Mouse (Mus musculus): ENCODE measurements around the gene Spred1.

The Spred1 gene

GRCm38 (mm10) chr2:117121212-117121983, at the start of gene Spred1:
TSS of gene Spred1 (plus strand) at chr2:117121374.
- DNase-seq (ENCODE audit: low read depth, low spot score) = no peak

DNA sequence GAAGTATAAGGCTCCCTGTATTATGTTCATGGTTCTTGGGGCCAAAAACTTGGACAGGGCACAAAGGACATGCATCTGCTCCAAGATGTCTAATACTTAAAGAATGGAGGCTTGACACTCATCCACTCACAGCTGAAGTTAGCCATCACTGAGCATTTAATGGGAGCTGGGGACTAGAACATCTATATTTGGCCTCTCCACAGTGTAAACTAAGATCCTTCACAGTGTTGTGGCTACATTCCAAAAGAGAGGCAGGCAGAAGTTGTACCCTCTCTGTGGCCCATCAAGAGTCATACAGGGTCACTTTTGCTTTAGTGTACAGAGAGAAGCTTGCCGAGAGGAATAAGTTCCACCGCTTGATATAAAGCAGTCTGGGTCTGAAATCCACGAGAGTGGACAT, 49.6 kb upstream of the Spred1 start:
- DNase-seq (ENCODE audit: low read depth, low spot score) = no peak

GRCm38 (mm10) chr2:117078711-117079110, 42.5 kb upstream of the Spred1 start:
- DNase-seq (ENCODE audit: low read depth, low spot score) = no peak

GRCm38 (mm10) chr2:117079621-117080020, 41.6 kb upstream of the Spred1 start:
- no peak for DNase-seq (ENCODE audit: low read depth, low spot score)

DNA sequence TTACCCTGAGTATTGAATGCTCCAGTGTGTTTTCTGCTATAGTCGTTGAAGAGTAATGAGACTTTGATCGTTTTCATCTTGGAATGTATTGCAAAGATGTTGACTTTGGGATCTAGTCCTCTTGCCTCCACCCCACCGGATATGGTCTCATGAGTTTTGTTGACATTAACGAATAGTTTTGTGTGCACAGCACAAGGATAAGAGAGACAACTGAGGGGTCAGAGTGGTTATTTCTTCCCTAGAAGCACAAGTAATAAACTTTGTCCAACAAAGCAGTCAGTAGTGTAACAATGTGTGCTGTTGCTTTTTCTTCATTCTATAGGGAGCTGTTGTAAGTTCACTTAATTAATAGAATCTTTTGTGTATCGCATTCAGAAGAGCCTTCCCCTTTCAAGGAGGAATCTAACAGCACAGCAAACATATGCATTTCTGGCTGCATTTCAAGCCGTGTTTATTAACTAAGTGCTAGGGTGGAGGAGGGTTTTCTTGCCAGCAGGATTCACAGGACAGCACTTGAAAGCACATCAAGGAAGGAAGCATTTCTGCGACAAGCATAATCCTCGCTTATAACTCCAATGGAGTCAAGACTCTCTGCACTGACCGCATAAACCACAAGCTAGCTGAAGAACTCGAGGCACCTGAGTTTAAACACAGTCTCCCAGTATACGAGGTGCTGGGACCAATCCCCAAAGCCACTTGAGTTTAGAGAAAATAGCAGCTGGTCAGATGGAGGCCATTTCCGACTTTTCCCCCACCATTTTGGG, 35.0 kb upstream of the Spred1 start:
- no peak for DNase-seq (ENCODE audit: low read depth, low spot score)

- DNase-seq (ENCODE audit: low read depth, low spot score) = no peak
Observed at GRCm38 (mm10) chr2:117086766-117087457, 34.3 kb upstream of the Spred1 start.

- no peak for DNase-seq (ENCODE audit: low read depth, low spot score)
Observed at GRCm38 (mm10) chr2:117087458-117087820, 33.7 kb upstream of the Spred1 start.

- no peak for DNase-seq (ENCODE audit: low read depth, low spot score)
Observed at GRCm38 (mm10) chr2:117089482-117089881, 31.7 kb upstream of the Spred1 start.

DNA sequence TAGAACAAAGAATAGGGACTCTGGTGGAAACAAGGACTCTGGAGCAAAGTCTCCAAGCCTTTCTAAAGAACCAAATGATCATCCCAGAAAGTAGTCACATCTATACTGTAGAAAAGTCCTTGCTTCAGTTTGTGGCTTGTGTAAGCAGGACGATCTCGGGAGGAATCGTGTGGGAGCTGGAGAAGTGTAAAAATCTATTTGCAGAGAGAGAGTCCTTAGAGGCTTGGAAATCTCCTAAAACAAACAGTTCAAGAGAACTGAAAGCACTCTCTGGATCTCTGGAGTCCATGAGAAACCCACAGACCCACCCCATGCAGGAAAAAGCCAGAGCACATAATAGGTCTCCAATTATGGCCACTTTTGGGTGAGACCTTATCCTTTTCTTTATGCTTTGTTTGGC, 31.1 kb upstream of the Spred1 start:
- DNase-seq (ENCODE audit: low read depth, low spot score) = no peak

- no peak for DNase-seq (ENCODE audit: low read depth, low spot score)
Observed at GRCm38 (mm10) chr2:117092946-117093401, 28.2 kb upstream of the Spred1 start.

DNA sequence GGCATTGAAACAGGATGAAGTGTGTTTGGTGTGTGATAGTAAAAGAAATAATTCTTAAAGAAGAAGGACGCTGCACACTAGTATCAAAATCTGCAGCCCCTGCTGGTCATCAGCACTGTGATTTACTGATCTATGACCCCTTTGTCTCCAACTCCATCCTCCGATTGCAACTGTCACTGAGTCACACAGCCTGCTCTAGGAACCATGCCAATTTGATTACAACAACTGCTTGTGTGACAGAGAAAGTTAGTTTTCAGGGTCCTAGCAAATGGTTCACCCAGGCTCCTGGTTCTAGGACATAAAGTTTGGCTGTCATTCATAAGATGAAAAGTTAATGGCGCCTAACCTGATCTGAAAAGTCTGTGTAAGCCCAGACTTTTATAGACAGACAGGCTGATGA, 25.7 kb upstream of the Spred1 start:
- no peak for DNase-seq (ENCODE audit: low read depth, low spot score)

GRCm38 (mm10) chr2:117097305-117097704, 23.9 kb upstream of the Spred1 start:
- DNase-seq (ENCODE audit: low read depth, low spot score) = no peak

- DNase-seq (ENCODE audit: low read depth, low spot score) = no peak
Observed at GRCm38 (mm10) chr2:117099316-117099715, 21.9 kb upstream of the Spred1 start.

GRCm38 (mm10) chr2:117103461-117103860, 17.7 kb upstream of the Spred1 start:
- DNase-seq (ENCODE audit: low read depth, low spot score) = no peak

DNA sequence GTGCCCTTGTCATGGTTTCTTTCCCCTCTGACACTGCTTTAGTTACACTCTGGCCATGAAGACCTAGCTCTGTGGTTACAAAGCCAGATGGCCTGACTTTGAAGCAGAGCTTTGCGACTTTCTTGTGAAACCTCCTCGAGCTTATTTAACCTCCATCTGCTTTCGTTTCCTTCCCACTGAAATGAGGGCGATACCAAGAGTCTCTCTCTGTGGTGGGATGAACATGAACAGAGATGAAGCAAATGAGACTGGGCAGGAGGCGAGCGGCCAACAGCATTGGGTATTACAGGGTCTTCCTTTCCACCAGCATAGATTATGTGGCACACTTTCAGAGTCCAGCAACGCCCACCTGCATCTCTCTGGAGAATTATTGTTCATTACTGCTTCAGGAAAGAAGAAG, 15.8 kb upstream of the Spred1 start:
- DNase-seq (ENCODE audit: low read depth, low spot score) = no peak

DNA sequence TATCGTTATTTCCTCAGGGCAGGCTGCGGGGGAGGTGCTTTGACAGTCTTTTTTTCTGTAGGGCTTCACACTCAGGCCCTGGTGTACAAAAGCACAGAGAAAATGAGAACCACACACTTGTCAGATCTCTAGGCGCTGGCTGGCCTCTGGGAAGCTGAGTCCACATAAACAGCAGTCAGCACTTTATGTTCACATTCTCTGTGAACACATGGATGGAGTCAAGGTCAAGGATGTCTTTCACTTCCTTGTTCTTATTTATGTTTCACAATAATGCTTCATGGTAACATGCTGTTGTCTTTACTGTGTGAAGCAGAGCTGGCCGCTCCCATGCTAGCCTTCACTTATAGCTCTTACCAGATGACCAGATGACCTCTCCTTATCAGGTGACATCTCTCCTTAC, 13.1 kb upstream of the Spred1 start:
- DNase-seq (ENCODE audit: low read depth, low spot score) = no peak

GRCm38 (mm10) chr2:117109296-117109695, 11.9 kb upstream of the Spred1 start:
- DNase-seq (ENCODE audit: low read depth, low spot score) = no peak

GRCm38 (mm10) chr2:117110355-117110866, 10.8 kb upstream of the Spred1 start:
- DNase-seq (ENCODE audit: low read depth, low spot score) = no peak

- DNase-seq (ENCODE audit: low read depth, low spot score) = no peak
Observed at GRCm38 (mm10) chr2:117113262-117113661, 7.9 kb upstream of the Spred1 start.

DNA sequence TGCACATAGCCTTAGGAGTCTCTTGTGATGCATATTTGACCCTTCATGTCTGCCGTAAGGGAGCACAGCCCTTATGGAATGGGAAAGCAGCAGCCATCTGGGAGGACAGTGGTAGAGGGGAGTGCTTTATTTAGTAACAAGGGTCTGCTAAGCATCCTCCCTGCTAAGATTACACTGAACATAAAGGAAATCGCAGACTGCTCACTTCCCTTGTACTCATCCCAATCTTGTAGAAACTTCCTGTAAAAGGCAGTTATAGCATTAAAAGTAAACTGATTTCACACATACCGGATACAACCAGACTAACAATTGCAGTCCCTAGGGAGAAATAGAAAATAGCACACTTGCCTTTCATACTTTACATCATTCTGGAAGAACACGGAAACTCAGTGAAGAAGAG, 7.4 kb upstream of the Spred1 start:
- DNase-seq (ENCODE audit: low read depth, low spot score) = no peak

DNA sequence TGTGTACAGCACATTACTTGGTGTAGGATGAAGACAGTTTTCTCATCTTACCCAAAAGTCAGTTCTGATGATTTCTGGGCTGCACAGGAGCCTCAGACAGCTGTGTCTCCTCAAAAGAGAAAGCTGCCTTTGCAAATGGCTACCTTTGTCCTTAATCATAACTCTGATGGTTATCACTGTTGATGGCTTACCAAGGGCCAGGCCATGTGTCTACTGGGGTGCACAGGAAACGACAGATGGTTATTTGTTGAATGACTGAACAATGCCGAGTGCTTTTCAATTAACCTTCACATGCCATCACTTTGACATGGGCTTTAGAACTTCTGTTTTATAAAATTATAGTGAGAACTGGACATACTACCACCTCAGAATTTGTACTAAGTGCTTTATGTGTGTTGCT, 2.7 kb upstream of the Spred1 start:
- no peak for DNase-seq (ENCODE audit: low read depth, low spot score)
